Mouse (Mus musculus) megakaryocyte-erythroid progenitor cell, adult 5-6 weeks (primary cell): ENCODE data around the gene Npas1. TPM values are rescaled to one million over a fixed set of nuclear protein-coding genes. Genes with fewer than 3 reads are reported as not detected.

Experiments
- ATAC-seq: replicated peaks from 2 replicates; pipeline ENCODE4 v1.8.0; 2016; ENCODE audit warnings: mild to moderate bottlenecking, inconsistent platforms; ENCODE audit not compliant: severe bottlenecking, poor library complexity, low FRiP score, low TSS enrichment
- total RNA-seq, 2 experiments: library from RNA; stranded (forward) in 1 of 2; stranded (reverse) in 1 of 2; fragments of 200-1000, 215-1000 nt in 1 of 2; fragments of >200 nt in 1 of 2; fragmentation: Nextera tagmentation in 1 of 2; gene quantifications; 2 replicates each; pipeline ENCODE4 v1.2.3; 2014 to 2017

Gene Npas1
- total RNA-seq, 2 experiments from 2014 or later = not detected

- ATAC-seq = no peak
These were observed 3.7 kb downstream of the Npas1 start for GRCm38 (mm10) chr7:16473847-16474246.

DNA sequence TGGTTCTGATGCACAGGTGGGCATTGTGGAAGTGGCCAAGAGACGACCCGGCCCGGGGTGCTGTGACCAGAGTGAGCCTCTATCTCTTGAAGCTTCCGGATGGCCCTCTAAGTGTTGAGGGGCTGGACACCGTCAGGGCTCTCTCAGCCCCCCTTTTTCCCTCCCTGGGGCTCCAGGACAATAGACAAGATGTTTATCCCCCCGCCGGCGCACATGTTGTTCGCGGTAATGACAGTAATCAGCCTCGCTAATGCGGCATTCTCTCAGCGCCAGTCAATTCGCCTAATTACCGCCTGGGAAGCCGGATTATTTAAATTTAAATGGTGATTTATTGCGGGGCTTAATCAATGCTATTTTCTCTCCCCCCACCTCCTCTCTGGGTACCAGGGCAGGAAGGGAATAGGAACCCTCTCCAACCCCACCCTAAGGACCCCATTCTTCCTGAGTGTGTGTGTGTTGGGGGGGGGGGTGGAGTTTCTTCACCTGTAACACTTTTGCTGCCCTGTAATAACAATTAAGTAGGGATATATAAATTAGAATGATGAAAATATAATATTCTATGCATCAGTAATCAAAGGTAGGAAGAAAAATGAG is 5.3 kb downstream of the Npas1 start:
- no peak for ATAC-seq

GRCm38 (mm10) chr7:16471549-16471948 is 6.0 kb downstream of the Npas1 start:
- ATAC-seq = 0 out of 2 replicates have a peak, but pooled peaks have one; percentile 35

DNA sequence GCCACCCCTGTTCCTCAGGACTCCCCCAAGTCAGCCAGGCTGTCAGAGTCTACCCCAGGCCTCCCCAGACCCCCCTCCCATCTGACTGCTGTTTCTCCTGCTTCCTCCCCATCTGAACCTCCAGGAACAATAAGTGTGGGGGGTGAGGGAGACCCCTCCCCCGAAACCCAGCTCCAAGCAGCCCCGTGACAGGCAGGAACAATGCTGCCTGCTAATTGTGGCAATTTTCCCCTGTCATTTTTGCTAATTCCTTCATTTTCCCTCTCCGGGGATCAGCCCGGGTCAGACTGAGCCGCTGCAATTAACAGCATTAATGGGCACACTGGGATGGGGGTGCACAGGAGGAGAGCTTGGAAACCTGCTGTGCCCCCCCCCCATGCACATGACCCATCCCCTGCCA is 9.4 kb downstream of the Npas1 start:
- no peak for ATAC-seq

- ATAC-seq = peak; percentile 53; the same call in 1 of the 2 replicates
These were observed 11.0 kb downstream of the Npas1 start for GRCm38 (mm10) chr7:16466565-16466964.

- no peak for ATAC-seq
These were observed 12.0 kb downstream of the Npas1 start for GRCm38 (mm10) chr7:16465568-16465967.

DNA sequence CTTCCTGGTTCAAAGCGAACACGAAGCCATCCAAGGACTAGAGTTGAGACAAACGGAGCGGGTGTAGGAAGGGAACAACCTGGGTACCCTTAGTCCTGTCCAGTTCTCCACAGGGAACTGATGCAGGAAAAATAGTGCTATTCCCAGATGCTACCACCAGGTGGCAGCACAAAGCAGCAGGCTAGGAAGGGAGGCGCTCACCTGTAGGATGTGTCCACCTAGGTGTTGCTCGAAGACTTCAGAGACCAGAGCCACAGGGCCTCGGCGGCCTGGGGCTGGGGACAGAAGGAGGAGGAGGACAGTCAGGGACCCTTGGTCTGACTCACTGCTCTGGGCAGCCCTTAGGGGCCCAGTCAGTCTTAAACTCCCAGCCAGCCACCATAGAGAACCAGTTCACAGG is 12.4 kb downstream of the Npas1 start:
- ATAC-seq = peak; percentile 46; the same call in 1 of the 2 replicates

GRCm38 (mm10) chr7:16463214-16463613 is 14.3 kb downstream of the Npas1 start:
- peak; percentile 60 for ATAC-seq

DNA sequence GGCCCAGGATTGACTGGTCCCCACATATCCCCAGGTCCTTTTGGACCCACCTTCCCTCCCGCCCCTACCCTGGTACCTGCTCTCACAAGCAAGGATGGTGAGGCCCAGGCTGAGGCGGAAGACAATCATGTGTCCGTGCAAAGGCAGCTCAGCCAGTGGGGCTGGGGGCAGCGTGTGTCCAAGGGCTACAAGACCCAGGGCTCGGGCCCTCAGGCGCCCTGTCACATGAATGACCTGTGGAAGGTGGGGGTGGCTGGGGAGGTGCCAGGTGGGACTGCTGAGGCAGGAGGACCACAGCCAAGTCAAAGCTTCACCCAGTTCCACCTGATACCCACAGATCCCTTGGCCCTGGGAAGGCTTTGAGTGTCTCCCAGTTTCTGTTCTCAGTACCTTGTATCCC is 15.8 kb downstream of the Npas1 start:
- no peak for ATAC-seq

- ATAC-seq = no peak
These were observed 16.4 kb downstream of the Npas1 start for GRCm38 (mm10) chr7:16461151-16461550.

GRCm38 (mm10) chr7:16460566-16460965 is 17.0 kb downstream of the Npas1 start:
- no peak for ATAC-seq

- no peak for ATAC-seq
These were observed 21.2 kb downstream of the Npas1 start for GRCm38 (mm10) chr7:16456289-16456688.

GRCm38 (mm10) chr7:16455016-16455415 is 22.5 kb downstream of the Npas1 start:
- ATAC-seq = no peak

- ATAC-seq = peak; percentile 69
These were observed 24.3 kb downstream of the Npas1 start for GRCm38 (mm10) chr7:16453118-16453711.

GRCm38 (mm10) chr7:16452587-16453073 is 24.9 kb downstream of the Npas1 start, which contains the start of gene Tmem160:
Gene Tmem160, plus strand, starts transcription at chr7:16452779.
- ATAC-seq = peak; percentile 99

DNA sequence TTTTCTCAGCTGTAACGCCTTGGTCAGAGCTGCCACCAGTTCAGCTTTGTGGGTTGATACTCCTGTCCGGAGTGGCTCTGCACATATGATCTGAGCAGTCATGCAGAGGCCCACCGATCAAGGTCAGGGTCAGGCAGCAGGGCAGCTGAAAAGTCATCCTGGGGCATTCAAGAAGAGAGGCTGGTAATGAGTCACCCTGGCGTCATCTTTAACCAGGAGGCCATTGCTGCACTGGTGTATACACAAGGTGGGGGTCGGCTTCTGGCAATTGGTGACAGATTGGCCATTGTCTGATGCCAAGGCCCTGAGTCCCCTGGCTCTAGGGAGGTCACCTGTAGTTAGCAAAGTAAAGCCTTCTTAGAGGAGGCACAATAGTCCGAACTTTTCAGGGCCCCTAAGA is 25.9 kb downstream of the Npas1 start:
- ATAC-seq = no peak

DNA sequence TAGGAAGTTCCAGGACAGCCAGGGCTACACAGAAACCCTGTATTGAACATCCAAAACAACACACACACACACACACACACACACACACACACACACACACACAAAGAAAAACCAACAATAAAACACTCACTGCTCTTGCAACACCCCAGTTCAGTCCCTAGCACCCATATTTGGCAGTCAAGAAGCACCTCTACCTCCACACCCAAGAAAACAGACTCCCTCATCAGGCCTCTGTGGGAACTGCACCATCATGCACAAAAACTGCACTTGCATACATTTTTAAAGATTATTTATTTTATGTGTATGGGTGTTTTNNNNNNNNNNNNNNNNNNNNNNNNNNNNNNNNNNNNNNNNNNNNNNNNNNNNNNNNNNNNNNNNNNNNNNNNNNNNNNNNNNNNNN is 36.3 kb downstream of the Npas1 start:
- peak; percentile 86 for ATAC-seq

DNA sequence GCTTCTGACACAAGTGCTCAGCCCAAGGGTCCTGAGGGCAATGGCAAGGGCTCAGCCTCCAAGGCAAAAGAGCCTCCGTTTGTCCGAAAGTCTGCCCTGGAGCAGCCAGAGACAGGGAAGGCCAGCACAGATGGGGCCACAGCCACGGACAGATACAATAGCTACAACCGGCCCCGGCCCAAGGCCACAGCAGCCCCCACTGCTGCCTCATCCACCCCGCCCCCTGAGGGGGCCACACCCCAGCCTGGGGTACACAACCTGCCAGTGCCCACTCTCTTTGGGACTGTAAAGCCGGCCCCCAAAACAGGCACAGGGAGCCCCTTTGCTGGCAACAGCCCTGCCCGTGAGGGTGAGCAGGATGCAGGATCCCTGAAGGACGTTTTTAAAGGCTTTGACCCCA is 42.4 kb downstream of the Npas1 start:
- ATAC-seq = no peak

DNA sequence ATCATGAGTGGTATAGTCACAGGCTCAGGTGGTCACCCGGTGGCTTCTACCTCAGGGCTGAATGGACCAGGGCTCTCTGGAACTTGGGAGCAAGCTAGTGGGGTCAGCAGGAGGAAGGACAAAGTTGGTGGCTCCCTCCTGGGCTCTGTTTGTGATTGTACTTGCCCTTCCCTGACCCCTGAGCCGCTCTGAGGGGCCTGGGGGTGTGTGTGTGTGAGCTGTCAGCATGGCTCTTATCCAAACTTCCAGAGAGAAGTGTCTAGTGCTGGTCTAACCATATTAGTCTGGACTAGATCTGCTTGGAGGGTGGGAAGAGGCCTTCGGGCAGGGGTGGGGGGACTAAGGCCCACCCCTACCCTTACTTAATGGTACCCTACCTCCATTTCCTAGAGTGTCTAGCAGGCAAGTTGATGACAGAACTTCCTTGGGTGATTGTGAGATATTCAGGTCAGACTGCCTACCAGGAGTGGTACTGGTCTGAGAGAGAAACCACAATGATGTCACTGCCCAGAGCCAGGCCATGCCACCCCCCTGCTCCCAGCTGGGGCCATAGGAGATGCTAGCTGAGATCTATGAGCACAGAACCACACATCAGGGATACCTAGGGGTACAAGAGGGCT is 44.1 kb downstream of the Npas1 start:
- no peak for ATAC-seq

DNA sequence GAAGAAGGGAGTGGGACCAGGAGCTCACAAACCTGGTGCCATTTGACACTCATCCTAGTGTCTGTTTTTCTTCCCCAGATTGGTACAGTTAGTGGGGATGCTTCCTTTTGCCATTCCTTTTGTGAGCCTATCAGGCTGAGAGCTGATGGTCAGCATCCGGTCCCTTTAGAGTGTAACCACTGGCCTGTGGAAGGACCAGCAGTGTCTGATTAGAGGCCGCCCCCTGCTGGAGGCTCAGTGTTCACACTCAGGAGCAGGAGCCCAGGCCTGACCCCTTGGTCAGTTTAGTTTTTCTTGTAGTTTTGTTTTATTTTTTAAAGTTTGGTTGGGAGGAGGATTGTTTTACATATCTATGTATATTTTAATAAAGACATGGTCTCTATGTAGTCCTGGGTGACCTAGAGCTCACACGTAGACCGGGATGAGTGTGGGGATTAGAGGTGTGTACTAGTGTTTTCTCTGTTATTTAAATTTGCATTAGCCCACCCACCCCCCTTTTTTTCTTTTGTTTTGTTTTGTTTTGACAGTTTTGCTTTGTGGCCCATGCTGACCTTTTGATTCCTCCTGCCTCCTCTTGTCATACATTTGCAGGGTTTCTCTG is 51.3 kb downstream of the Npas1 start:
- peak; percentile 80 for ATAC-seq
